Mouse (Mus musculus) thymus, adult 2 months (tissue): ENCODE measurements around the gene Brip1. TPM values are rescaled to one million over a fixed set of nuclear protein-coding genes. Genes with fewer than 3 reads are reported as not detected.

Experiments used
- DNase-seq: peaks from one replicate; pipeline ENCODE4 v3.0.0; 2021
- H3K27ac ChIP-seq: fragments of 200-500 bp; 2 replicates; pipeline ENCODE4 v1.5.1; 2012; ENCODE audit warnings: low read length, control low read depth; ENCODE audit not compliant: control insufficient read depth, insufficient read depth
- H3K27me3 ChIP-seq: fragments of 200-500 bp; 2 replicates; pipeline ENCODE4 v1.6.1; 2012; ENCODE audit warnings: mild to moderate bottlenecking, low read length, moderate library complexity, mixed read lengths; ENCODE audit not compliant: control insufficient read depth, insufficient read depth
- H3K36me3 ChIP-seq: fragments of 200-500 bp; 2 replicates; pipeline ENCODE4 v1.6.1; 2012; ENCODE audit warnings: mild to moderate bottlenecking, low read length, moderate library complexity; ENCODE audit not compliant: control insufficient read depth, insufficient read depth
- H3K4me1 ChIP-seq: fragments of 200-500 bp; replicated peaks from 2 replicates; pipeline ENCODE4 v1.6.1; 2012; ENCODE audit warnings: low read length; ENCODE audit not compliant: control insufficient read depth, insufficient read depth
- H3K4me3 ChIP-seq: fragments of 200-500 bp; 2 replicates; pipeline ENCODE4 v1.5.1; 2012; ENCODE audit warnings: mild to moderate bottlenecking, low read length, control low read depth, moderate library complexity; ENCODE audit not compliant: control insufficient read depth, insufficient read depth
- CTCF ChIP-seq: fragments of 200-500 bp; IDR thresholded peaks from 2 replicates; pipeline ENCODE4 v1.5.1; 2012; ENCODE audit warnings: mild to moderate bottlenecking, control low read depth, low read length, moderate library complexity, borderline replicate concordance; ENCODE audit not compliant: control insufficient read depth, poor library complexity, insufficient read depth; ENCODE audit errors: extremely low read depth
- POLR2A ChIP-seq: fragments of 200-500 bp; IDR thresholded peaks from 2 replicates; pipeline ENCODE4 v1.6.1; 2012; ENCODE audit warnings: mild to moderate bottlenecking, low read length, control low read depth, moderate library complexity; ENCODE audit not compliant: control insufficient read depth, poor library complexity, insufficient read depth; ENCODE audit errors: extremely low read depth
- WGBS: fragments of 180-500 bp; shearing (Covaris S2); methylation state at CpG from one replicate; pipeline ENCODE4 v1.1.7; 2018; 5-methylcytosine and 5-hydroxymethylcytosine counted together
- polyA plus RNA-seq: library from polyadenylated mRNA; depleted of rRNA; stranded (reverse); fragments of >200 nt; gene quantifications from 2 replicates; pipeline ENCODE4 v1.2.3, GENCODE M21; 2012; rRNA removed

Brip1 gene
- polyA plus RNA-seq, 1 experiment = 1.9 TPM

GRCm38 (mm10) chr11:86013087-86013486 is 187.9 kb downstream of the Brip1 start:
- no peaks in the 10 kb centered on the region for H3K36me3 ChIP-seq
- H3K4me1 ChIP-seq = no peaks in the 10 kb centered on the region
- no peak for TF ChIP-seq CTCF
- TF ChIP-seq POLR2A = no peak
- 29% methylated on average over 2 of the region's 2 CpGs for WGBS
- H3K27me3 ChIP-seq = no peaks in the 10 kb centered on the region
- no peak overlapping the region for H3K4me3 ChIP-seq
- DNase-seq = no peak
- H3K27ac ChIP-seq = no peak overlapping the region

- Histone ChIP-seq H3K4me3 (no peak overlapping the region), H3K27ac (no peak overlapping the region), H3K4me1 (no peaks in the 10 kb centered on the region), H3K36me3 (no peaks in the 10 kb centered on the region), H3K27me3 (no peaks in the 10 kb centered on the region)
- DNase-seq = no peak
- WGBS = 97% methylated on average over 4 of the region's 4 CpGs
- no peak for TF ChIP-seq CTCF
- TF ChIP-seq POLR2A = no peak
These were observed 190.5 kb downstream of the Brip1 start for GRCm38 (mm10) chr11:86010458-86010857.

- H3K27me3 ChIP-seq = no peaks in the 10 kb centered on the region
- H3K4me1 ChIP-seq = no peaks in the 10 kb centered on the region
- H3K36me3 ChIP-seq = no peaks in the 10 kb centered on the region
- H3K4me3 ChIP-seq = no peak overlapping the region
- TF ChIP-seq CTCF = no peak
- TF ChIP-seq POLR2A = no peak
- no peak for DNase-seq
- H3K27ac ChIP-seq = no peak overlapping the region
- WGBS = 92% methylated on average over 10 of the region's 10 CpGs
These were observed 192.6 kb downstream of the Brip1 start for GRCm38 (mm10) chr11:86008211-86008905.

Other genes starting within 250 kb of the Brip1 start
- 14.9 and 15.6 TPM in 2 replicates for gene Ints2, start 56.4 kb upstream of the Brip1 start, polyA plus RNA-seq
- 60.6 and 69.5 TPM in 2 replicates for gene Med13, start 156.4 kb upstream of the Brip1 start, polyA plus RNA-seq